Mouse (Mus musculus) spleen, adult 2 months (tissue): Measurements from ENCODE around the gene Hus1b. TPM values are rescaled to one million over a fixed set of nuclear protein-coding genes. Genes with fewer than 3 reads are reported as not detected.
A peak's percentile ranks its signal among the peaks of the same experiment; 100 is the strongest.

ENCODE experiments used
- DNase-seq, 2 experiments: peaks; one replicate each; pipeline versions ENCODE4 v3.0.0 to v3.0.0-alpha.2; 2012 to 2021; ENCODE audit warnings: low spot score in 2 of 2, low read depth in 1 of 2
- H3K27ac ChIP-seq: fragments of 200-500 bp; 2 replicates; pipeline ENCODE4 v1.5.1; 2012; ENCODE audit warnings: low read length, inconsistent platforms; ENCODE audit not compliant: insufficient read depth
- H3K27me3 ChIP-seq: fragments of 200-500 bp; 2 replicates; pipeline ENCODE4 v1.6.1; 2012; ENCODE audit warnings: mild to moderate bottlenecking, moderate library complexity, low read length, inconsistent platforms; ENCODE audit not compliant: control insufficient read depth, insufficient read depth
- H3K36me3 ChIP-seq: fragments of 200-500 bp; 2 replicates; pipeline ENCODE4 v1.6.1; 2012; ENCODE audit warnings: mild to moderate bottlenecking, low read length, inconsistent platforms; ENCODE audit not compliant: control insufficient read depth, insufficient read depth
- H3K4me1 ChIP-seq: fragments of 200-500 bp; 2 replicates; pipeline ENCODE4 v1.6.1; 2011; ENCODE audit warnings: inconsistent platforms; ENCODE audit not compliant: control insufficient read depth, insufficient read depth, insufficient read length
- H3K4me3 ChIP-seq: fragments of 200-500 bp; 2 replicates; pipeline ENCODE4 v1.5.1; 2011; ENCODE audit warnings: mild to moderate bottlenecking, inconsistent platforms; ENCODE audit not compliant: insufficient read depth, insufficient read length; ENCODE audit errors: extremely low read depth
- CTCF ChIP-seq: fragments of 200-500 bp; IDR thresholded peaks from 2 replicates; pipeline ENCODE4 v1.5.1; 2011; ENCODE audit warnings: mild to moderate bottlenecking, inconsistent platforms; ENCODE audit not compliant: insufficient read depth, insufficient read length, insufficient replicate concordance; ENCODE audit errors: extremely low read depth
- POLR2A ChIP-seq: fragments of 200-500 bp; IDR thresholded peaks from 2 replicates; pipeline ENCODE4 v1.6.1; 2011; ENCODE audit warnings: low read depth, low read length, inconsistent platforms
- WGBS: fragments of 180-500 bp; shearing (Covaris S2); methylation state at CpG from one replicate; pipeline ENCODE4 v1.1.7; 2018; 5-methylcytosine and 5-hydroxymethylcytosine counted together
- polyA plus RNA-seq: library from polyadenylated mRNA; depleted of rRNA; stranded (reverse); fragments of >200 nt; gene quantifications from 2 replicates; pipeline ENCODE4 v1.2.3, GENCODE M21; 2012

Gene Hus1b
- polyA plus RNA-seq, 1 experiment = 0.21 TPM

DNA sequence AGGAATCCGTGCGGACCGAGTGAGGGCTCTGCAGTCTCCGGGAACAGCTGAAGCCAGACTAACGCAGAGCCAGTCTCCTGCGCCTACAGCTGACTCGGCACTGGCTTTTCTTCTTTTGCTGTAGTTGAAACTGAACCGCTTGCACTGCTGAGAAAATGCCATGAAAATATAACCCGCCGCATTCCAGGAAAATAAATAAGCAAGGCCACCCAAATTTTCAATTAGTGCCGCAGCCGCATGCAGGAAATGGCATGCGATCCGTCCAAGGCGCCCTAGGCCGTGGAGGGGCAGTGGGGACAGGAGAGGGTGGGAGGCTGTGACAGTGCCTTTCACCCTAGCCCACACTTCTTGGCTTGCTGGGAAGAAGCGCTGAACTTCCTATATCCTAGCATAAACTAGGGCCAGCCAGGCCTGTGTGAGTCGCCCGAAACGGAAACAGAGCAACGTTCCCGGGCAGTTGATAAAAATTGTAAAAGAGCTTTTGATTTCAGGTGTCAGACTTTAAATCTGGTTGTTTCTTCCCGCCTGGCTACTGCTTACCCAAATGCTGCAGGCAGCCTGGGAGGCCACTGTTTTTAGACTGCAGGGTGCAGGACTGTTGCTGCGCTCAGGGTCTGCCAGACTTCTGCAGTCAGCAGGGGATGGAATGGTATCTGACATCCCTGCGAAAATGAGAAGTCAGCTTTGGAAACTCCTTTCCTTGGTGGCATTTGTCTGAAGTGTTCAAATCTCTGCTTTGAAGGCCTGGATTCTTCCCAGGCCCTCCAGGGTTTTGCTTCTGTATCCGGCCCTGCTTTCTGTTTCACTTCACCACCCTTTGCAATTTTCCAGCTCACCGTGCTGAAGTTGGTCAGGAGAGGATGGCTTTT, 38.3 kb upstream of the Hus1b start:
- Histone ChIP-seq H3K4me3 (peak overlapping the region; percentile 26; the same call in 1 of the 2 replicates), H3K27me3 (no peaks in the 10 kb centered on the region), H3K4me1 (no peaks in the 10 kb centered on the region), H3K27ac (0 out of 2 replicates have a peak overlapping the region, but pooled peaks have one; percentile 6), H3K36me3 (no peaks in the 10 kb centered on the region)
- no peak for DNase-seq
- TF ChIP-seq CTCF (no peak), POLR2A (no peak)
- 32% methylated on average over 27 of the region's 27 CpGs for WGBS

DNA sequence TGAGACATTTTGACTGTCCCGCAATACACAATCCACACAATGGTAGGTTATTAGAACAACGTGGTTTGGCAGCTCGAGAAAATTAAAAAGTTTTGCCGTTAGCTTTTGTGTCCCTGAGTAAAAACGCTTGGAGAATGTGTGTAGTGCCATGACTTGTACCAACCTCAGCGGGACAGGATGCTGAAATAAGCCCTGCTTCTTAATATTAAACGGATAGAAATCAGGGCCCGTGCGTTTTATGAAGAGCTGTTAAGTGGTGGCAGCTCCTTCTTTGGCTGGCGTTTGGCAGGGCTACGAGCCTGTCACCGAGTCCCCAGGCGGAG, 37.7 kb upstream of the Hus1b start:
- peak overlapping the region; percentile 26; the same call in 1 of the 2 replicates for H3K4me3 ChIP-seq
- WGBS = 41% methylated on average over 13 of the region's 13 CpGs
- TF ChIP-seq POLR2A (no peak), CTCF (no peak)
- H3K36me3 ChIP-seq = no peaks in the 10 kb centered on the region
- DNase-seq = no peak
- no peaks in the 10 kb centered on the region for H3K27me3 ChIP-seq
- no peaks in the 10 kb centered on the region for H3K4me1 ChIP-seq
- no peak overlapping the region for H3K27ac ChIP-seq

DNA sequence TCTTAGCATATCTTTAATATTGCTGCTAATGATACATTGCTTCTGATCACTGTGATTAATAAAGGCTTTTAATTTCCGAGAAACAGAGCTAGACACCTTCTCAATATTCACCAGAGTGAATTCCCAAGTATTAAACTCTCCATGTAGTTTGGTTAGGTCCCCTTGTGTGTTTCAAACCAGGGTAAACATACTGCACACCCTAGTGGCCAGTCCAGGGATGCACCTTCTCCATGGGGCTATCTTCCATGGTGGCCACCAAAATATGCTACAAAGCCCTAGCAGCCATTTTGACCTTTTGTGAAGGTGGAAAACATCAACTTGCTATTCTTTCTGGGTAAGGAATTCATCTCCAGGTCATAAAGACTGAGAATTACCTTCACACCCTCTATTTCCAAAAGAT, 34.1 kb upstream of the Hus1b start:
- Histone ChIP-seq H3K36me3 (no peaks in the 10 kb centered on the region), H3K27ac (no peak overlapping the region), H3K4me3 (no peak overlapping the region), H3K4me1 (no peaks in the 10 kb centered on the region), H3K27me3 (no peaks in the 10 kb centered on the region)
- TF ChIP-seq POLR2A (no peak), CTCF (peak; percentile 49; the same call in 1 of the 2 replicates)
- WGBS = 47% methylated on average over 1 of the region's 1 CpGs
- peak; percentile 27 to 59 for DNase-seq

DNA sequence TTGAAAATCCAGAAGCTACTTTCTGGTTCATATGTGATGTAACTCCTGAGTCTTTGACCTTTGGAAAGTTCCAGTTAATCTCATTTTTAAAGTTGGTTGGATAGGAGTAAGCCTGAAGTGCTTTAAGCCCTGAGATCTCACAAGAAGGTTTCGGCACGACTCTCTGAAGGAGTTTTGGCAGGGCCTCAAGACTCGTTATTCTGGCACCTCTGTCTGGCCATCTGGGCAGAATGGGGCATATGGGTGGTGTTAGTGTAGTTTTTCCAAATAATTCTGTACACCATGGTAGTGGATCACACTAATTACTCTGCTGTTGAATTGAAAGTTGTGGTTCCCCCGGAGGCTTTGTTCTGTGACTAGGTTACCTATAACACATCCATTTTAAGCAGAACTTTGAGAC, 30.7 kb upstream of the Hus1b start:
- Histone ChIP-seq H3K4me3 (no peak overlapping the region), H3K4me1 (peaks cover 4% of the 10 kb centered on the region; the same call in 1 of the 2 replicates), H3K36me3 (no peaks in the 10 kb centered on the region), H3K27ac (no peak overlapping the region), H3K27me3 (no peaks in the 10 kb centered on the region)
- no peak for TF ChIP-seq CTCF
- TF ChIP-seq POLR2A = no peak
- DNase-seq = no peak
- WGBS = 86% methylated on average over 4 of the region's 4 CpGs

DNA sequence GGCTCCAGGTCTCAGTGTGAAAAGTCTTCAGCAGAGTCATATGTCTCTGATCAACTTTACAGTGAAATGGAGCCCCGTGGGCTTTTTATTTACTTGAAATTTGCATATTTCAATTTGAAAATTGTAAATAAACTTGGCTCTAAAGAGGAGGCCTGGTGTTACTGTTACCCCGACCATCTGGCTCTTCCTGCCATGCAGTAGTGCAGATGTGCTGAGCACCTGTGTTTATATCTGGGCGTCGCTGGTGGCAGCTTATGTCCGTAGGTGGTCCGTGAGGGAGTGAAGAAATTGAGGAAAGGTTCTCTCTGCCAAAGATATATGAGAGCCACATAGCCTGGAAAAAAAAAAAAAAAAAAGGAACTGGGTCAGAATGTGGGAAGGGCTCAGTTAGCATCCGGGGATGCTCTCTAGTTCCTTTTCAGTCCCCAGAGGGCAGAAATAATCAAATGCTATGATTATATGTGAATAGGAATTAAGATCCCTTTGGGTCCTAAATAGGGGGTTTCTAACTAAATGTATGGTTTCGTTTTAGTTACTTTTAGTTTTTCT, 29.1 kb upstream of the Hus1b start:
- Histone ChIP-seq H3K36me3 (no peaks in the 10 kb centered on the region), H3K4me1 (peaks cover 4% of the 10 kb centered on the region), H3K27ac (no peak overlapping the region), H3K27me3 (no peaks in the 10 kb centered on the region), H3K4me3 (no peak overlapping the region)
- no peak for TF ChIP-seq POLR2A
- no peak for TF ChIP-seq CTCF
- WGBS = 58% methylated on average over 8 of the region's 8 CpGs
- DNase-seq = no peak

DNA sequence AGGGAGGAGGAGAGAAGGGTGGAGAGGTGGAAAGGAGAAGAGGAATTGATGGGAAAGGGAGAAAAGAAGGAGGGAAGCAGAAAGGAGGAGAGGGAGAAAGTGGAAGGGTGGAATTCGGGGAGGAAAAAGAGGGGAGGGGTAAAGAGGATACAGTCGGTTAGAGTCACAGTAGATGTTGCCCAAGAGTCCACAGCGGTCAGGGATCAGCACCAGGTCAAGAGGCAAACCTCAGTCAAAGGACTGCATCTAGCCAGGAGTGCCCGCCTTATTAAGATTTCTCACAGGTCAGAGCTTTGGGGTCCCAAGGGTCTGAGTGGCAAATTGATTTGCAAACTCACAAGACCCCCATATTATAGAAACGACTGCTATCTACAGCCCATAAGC, 26.7 kb upstream of the Hus1b start:
- no peaks in the 10 kb centered on the region for H3K27me3 ChIP-seq
- no peaks in the 10 kb centered on the region for H3K36me3 ChIP-seq
- peak overlapping the region; percentile 91 for H3K4me3 ChIP-seq
- WGBS = 37% methylated on average over 5 of the region's 5 CpGs
- peaks cover 6% of the 10 kb centered on the region for H3K4me1 ChIP-seq
- no peak for TF ChIP-seq CTCF
- TF ChIP-seq POLR2A = no peak
- DNase-seq = no peak
- peak overlapping the region; percentile 45; the same call in 1 of the 2 replicates for H3K27ac ChIP-seq
